Mouse (Mus musculus): ENCODE measurements around the gene Pamr1.

The Pamr1 gene

DNA sequence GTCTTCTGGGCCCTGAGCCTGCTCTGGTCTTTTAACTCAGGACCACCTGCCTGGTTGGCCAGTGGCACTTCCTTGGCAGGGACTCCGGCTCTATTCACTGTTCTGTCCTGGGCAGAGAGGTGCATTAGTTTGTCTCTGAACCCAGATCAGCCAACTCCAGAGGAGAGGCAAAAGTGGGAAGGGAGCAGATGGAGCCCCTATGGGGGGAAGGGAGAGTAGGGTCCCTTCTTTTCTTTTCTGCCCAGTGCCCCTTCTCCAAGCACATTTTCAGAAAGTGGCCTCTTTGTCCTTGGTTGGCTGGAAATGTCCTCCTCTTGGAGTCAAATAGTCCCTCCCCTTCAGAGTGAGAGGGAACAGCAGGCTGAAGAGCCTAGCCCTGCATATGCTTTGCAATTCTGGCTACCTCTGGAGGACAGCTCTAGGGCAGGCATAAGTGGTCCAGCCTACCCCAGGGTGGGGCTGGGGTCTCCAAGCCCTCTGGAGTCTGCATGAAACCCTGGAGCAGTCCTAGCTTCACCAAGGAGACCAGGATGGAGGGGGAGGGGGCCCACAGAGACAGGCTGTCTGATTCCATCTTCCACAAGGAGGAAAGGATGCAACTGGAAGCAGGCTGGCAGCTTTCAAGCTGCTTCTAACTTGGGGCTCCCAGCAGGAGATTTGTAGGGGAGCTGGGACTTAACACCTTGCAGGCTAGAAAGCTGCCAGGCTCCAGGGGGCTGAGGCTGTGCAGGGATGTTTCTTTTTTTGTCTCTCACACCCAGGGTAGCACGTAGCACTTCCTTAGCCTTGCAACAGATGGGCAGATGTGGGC, 49.3 kb downstream of the Pamr1 start:
- in situ Hi-C loops (cut with MboI, MseI) = no loop called here

DNA sequence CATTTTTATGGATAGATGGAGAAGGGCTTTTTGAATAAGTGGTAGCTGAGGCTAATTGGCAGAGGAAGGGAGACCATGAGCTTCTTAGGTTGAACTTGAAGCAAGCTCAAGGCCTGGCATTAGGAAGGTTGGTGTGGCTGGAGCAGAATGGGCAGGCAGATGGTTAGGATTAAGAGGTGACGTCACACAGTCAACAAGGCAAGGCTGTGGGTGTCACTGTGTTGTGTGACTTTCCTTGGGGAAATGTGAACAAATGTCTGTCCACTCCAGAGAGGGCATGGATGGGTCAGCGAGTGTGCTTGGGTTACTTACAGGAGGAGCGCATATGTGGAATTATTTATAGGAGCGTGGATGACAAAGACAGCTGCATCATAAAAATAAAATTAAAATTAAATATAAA, 50.7 kb downstream of the Pamr1 start:
- in situ Hi-C loops (cut with MboI, MseI) = no loop called here

DNA sequence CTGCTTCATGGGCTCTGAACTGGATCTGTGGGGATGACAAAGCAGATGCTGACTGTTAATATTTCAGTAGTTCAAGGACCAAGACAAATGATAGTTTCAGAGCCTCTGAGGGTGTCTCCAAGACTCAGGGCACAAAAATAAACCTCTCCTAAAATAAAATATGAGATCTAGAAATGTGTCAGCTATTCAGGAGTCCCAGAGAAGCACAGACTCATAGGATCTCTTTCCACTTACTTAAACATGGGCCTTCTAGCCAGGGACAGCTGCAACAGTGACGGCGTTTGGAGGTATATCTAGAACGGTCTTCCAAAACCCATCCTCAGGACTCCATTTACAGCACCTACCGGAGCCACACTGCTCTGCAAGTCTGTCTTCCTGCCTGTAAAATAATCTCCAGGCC, 60.7 kb downstream of the Pamr1 start:
- in situ Hi-C loops (cut with MboI, MseI) = no loop called here

DNA sequence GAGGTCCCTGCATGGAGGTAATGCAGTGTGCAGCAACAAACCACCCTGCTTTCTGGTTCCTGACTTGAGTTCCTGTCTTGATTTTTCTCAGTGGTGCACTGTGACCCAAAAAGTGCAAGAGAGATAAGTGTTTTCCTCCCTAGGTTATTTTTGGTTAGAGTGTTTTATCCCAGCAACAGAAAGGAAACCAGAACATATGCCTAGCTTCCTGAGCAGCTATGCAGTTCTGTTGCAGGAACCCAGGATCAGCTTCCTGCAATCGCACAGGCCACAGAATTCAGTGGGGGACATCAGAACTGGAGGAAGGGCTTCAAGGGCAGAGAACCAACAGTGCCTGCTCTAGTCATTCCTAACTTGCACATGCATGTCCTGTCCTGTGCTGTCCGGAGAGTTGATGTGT, 66.8 kb downstream of the Pamr1 start:
- in situ Hi-C loops (cut with MboI, MseI) = no loop called here

DNA sequence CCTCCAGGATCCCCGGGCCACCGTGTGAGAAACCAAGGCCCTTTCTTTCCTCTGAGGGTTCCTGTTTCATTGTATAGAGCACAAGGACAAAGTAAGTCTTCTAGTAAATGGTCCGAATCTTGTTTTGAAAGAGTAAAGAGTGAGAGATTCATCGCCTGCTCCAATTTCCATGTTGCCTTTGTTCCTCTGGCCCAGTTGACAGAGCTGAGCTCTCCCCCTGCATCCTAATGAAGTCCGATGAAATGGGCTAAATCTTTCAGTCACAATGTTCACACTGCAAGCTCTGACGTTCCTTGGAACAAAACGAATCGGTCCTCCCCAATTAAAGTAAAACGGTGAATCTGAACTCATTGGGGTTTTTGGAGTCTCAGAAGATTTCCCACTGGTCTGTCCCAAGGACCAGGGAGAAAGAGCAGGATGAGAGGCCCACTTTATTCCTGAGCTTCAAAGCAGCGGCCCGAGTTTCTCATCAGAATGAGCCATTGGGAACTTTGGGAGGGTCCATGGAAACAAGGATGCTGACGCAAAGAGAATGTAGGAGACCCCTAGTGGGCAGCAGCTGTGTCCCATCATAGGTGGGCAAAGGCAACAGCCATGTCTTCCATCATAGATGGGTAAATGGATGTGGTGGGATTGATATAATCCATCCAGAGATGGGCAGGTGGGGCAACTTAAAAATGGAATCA, 71.1 kb downstream of the Pamr1 start:
- in situ Hi-C loops (cut with MboI, MseI) = no loop called here

DNA sequence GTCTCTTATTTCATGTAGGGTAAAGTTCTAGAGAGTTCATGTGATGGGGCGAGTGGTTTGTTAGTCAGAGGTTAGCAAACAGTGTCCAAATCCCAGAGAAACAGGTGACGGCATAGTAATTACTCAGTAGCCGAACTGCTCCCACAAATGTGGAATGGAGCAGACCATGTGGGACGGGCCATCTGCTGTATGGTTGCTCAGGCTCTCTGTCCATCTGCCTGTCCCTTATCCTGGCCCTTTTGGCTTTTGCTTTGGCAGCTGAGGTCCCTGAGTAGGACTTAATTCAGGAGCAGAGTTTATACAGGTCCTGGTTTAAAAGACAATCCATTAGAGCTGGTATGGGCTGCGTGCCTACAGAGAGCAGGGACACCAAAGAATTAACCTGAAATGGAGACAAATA, 72.4 kb downstream of the Pamr1 start:
- in situ Hi-C loops (cut with MboI, MseI) = no loop called here

DNA sequence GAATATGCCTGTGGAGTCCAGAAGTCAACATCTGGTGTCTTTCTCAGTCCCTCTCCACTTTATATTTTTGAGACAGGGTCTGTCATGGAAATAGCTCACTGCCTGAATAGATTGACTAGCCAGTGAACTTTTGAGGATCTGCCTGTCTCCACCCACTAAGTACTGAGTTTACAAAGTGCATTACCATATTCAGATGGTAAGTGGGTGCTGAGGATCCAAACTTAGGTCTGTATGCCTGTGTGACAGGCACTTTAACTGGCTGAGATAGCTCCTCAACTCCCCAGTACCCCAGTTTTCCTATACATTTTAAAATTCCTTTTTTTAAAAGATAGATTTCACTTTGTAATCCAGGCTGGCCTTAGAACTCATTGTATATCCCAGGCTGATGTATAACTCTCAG, 73.1 kb downstream of the Pamr1 start:
- in situ Hi-C loops (cut with MboI, MseI) = no loop called here

DNA sequence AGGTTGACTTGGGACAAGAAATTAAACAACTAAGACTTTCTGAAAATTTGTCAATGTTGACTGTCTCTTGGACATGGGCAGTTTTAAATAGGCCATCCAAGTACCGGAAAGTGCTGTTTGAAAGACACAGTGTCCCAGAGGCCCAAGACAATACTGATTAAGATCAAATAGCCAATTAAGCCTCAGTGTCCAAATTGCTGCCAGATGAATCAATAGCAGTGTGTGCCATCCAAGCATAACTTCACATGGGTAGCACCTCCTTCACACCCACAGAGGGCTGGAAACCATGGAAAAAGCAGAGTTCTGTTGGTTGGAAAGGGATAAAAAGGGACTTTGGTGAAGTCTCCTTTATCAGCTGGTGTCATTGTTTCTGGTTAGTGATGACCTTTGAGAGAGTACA, 74.7 kb downstream of the Pamr1 start:
- in situ Hi-C loops (cut with MboI, MseI) = no loop called here

DNA sequence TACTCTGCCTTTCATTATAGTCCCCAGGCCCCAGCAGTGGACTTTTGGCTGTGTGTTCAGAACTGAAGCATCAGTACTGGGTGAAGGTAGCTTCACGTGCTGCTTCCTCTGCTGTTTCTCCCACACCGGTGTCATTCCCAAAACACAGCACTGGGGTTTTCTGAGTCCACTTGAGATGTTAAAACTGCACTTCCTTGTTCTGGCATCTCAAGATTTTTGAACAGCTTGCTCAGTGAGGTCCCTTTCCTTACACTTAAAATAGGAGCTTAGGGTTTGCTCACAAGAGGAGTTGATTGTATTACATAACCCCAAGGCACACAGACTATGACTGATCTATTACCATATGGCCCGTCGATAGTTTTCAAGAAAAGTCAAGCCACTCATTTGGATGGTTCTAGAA, 82.5 kb downstream of the Pamr1 start:
- in situ Hi-C loops (cut with MboI, MseI) = no loop called here

DNA sequence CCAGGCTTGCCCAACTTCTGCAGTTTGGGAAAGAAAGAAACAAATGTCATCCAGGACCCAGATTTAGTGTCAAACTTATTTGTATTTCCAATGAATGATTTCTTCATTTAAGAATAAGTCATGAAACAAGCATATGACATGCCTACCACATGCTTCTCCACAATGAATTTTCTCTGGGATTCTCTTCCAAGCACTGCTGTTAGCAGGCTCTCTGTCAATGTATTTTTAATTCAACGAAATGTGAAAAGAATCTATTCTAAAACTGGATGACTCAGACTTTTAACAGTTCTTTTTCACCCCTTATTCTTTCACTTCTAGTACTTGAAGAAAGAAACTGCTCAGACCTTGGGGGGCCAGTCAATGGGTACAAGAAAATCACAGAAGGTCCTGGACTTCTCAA, 84.2 kb downstream of the Pamr1 start:
- in situ Hi-C loops (cut with MboI, MseI) = no loop called here

DNA sequence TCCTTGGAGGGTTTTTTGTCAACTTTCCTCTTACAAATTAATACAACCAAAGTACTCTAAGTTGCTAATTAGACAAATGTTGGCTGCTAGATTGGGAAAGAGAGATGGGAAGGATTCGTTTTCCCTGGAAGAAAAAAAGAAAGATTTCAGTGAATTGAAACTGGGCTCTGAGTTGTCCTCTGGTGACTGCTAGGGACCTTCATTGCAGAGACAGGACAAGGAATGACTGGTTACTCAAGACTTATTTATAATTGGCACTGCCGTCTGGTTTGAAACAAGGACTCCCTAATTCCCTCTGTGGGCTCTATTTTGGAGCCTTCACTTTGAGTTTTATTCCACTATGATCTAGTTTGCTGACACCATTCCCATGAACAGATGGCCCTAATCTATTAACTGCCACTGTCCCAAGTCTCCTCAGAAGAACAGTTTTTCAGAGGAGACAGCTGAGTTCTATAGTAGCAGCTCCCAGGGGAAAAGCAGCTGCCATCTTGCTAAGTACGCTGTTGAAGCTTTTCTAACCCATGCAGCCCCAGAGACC, 85.8 kb downstream of the Pamr1 start:
- in situ Hi-C loops (cut with MboI, MseI) = no loop called here

DNA sequence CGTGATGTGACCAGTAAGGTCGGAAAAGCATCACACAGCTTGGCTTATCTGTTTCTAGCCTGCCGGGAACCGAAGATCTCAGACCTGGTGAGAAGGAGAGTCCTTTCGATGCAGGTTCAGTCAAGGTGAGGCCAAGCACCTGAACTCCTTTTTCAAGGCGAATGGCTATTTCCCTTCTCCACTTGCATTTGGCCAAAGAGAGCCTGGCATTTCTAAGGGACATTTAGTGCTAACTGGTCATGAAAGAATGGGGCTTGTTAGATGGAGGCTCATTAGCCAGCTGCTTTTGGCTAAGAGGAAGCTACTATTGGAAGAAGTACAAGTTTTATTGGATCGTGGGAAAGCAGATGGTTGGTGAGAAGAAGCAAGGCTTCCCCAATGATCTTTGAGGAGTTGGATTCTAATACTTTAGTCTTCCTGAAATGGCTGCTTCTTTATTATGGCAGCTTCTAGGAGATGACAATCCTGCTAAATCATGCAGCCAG, 86.3 kb downstream of the Pamr1 start:
- in situ Hi-C loops (cut with MboI, MseI) = no loop called here

DNA sequence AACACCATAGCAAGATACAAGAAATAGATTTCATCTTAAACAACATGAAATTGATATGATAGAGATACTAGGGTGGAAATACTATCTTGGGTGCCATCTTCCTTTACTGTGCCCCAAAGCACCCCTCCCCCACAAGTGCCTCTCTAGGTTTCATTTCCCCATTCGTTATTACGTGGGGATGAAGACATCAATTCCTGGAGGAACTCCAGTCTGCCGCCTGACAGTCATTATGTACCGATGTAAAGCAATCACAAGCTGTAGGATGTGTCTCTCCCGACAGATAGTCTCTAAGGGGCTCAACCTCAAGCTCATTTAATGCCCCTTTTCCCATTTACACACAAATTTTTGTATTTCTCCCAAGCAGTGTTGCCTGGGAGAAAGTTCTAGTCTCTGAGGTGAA, 88.3 kb downstream of the Pamr1 start:
- in situ Hi-C loops (cut with MboI, MseI) = no loop called here

DNA sequence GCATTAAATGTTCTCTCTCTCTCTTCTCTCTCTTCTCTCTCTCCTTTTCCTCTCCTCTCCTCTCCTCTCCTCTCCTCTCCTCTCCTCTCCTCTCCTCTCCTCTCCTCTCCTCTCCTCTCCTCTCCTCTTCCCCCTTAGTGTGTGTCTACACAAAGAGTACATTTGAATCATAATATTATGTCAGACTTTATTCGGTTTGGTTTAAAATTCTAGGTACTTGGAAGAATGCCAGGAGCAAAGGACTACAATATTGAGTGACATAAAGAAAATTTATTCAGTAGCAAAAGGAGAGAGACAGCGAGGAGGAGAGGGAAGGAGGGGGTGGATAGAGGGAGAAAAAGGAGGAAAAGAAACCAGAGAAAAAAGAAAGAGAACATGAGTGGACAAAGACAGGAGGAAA, 88.9 kb downstream of the Pamr1 start:
- in situ Hi-C loops (cut with MboI, MseI) = no loop called here

DNA sequence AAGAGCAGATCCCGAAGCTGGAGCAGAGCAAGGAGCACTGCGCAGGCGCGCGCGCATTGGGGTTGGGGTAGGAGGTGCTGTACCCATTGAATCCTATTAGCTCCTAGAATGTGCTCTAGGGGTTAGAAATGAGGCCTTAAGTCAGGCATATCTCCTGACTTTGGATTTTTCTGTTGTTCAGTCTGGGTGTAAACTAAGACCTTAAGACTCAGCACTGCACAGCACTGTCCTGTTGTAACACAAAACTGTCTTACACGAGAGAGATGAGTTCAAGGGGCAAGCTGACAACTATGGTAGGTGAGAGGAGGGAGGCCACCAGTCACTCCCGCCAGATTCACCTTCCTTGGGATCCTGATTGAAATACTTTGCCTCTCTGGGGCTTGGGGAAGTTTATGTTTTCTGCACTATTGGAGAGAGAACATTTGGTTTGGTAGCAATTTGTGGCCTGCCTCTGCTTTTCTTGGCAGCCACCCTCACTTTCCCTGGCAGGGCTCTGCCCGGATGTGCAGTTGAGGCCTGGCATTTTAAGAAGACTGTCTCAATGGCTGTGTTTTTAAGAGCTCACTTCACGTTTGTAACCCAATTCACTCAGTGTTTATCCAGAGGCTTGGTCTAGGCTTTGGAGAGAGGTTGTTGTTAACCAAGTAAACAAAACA, 99.2 kb downstream of the Pamr1 start:
- in situ Hi-C loops (cut with MboI, MseI) = loop anchor here (10.0 kb wide), 2 partner anchors 394 to 1826 kb away; no protein-coding TSS in a partner anchor

DNA sequence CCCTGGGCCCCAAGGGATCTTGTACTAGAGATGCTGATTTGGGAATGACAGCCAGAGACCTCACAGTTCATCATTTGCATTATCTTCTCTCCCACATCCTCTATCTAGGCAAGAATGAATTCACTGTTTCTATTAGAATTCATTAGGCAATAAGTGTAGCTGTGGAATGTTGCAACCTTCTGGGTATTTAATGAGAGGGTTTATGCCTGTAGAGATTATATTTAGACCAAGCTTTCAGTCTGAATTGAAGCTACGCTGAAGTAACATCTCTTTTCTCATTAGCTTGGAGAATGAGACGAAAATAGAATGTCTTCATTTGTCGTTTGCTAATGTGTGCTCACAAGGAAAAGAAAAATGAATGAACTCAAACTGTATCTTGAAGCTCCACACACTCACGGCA, 100.5 kb downstream of the Pamr1 start:
- in situ Hi-C loops (cut with MboI, MseI) = no loop called here

DNA sequence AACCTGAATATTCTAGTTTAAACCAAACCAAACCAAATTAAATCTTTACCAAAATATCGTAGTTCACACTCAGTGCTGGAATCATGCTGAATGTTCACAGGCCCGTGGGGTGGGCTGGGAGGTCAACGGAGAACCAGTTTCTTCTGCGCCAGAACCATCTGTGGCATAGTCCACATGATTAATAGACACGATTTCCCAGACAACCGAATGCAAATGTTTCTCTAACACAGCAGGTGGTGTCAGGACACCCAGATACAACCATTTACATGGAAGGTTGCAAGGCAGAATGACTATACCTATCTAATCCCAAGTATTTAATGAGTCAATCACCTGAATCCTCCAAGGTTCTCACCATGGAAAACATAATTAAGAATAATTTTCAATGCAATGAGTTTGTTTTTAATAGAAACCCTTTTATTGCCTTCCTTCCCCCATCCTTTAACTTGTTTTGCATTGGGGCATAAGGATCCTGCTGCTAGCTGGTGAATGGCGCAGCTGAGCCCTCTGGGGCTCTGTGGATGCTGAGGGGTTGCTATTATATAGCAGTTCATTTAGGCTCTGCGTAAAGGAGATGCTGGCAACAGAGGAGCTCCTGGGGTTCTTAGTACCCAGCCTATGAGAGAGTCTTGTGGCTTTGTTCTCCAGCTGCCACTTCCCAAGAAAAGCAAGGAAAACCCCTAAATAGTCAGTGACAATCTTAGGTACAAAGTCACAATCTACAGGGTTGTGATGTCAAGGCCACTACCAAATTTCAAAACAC, 106.3 kb downstream of the Pamr1 start:
- in situ Hi-C loops (cut with MboI, MseI) = no loop called here

DNA sequence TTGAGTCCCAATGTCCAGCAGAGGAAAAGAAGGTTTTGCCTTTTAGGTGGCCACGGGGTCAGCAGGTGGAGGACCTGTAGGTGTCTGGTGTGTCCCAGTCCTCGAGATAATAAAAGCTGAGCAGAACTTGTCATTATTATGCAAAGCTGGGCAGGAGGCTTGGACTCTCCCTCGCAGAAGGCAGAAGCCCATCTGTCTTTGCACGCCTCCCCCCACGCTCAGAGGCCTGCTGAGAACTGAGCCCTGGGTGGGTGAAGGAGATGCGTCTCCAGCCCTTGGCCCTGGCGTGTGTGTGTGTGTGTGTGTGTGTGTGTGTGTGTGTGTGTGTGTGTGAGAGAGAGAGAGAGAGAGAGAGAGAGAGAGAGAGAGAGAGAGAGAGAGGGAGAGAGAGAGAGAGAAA, 107.9 kb downstream of the Pamr1 start:
- in situ Hi-C loops (cut with MboI, MseI) = no loop called here

DNA sequence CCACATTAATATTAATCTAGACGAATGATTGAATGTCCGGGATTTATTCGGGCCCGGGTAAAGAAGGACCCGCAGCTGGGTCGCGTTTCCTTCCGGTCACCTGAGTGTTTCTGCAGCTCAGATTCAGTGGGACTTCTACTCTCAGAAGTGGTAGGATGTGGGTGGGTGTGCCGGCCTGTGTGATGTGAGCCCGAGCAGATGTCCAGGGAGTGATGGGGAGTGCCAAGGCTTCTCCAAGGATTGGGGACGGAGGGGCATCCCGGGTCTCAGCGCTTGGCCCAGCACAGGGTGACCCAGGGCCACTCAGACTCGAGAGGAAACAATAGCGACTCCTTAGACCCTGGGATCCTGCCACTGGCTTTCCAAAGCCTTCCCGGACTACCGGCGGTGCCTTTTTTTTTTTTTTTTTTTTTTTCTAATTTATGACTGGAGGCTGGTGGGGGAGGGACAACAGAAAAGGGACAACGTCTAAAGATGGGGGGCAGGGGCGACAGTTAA, 108.4 kb downstream of the Pamr1 start, which contains the start of gene Slc1a2:
Gene Slc1a2, plus strand, starts transcription at position 497 of the 498 bp plus-strand sequence.
- in situ Hi-C loops (cut with MboI, MseI) = no loop called here

DNA sequence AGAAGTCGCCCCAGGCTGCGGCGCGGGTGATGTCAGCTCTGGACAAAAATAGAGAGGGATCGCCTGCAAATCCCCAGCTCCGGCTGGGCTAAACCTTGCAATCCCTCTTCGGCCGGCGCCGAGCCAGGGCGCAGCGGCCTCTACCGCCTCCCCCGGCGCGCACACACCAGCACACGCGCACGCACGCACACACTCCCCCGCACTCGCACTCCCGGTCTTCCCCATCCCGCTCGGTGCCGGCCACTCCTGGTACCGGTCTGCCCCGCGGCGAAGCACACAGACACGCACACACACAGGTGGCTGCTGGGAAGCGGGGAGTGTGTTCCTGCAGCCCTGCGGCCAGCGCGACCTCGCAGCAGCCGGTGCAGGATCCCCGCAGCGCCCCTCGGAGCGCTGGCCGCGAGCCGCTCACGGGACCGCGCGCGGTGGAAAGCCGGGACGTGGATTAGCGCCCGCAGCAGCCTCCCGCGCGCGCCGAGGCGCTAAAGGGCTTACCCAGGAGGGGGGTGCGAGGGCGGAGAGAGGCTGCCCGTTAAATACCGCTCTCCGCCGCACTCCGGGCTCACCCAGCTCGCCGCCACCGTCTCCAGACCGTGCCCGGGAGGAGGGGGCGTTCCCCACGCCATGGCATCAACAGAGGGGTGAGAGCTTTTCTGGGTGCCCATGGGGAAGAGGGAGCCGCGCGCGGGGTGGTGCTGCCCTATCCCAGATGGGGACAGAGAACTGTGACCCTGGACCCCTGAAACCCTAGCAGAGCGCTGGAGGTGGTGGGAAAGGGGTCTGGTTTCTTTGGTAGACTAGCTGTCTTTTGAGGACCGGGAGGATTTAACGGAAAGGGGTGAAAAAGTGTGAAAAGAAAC, 109.1 kb downstream of the Pamr1 start:
- in situ Hi-C loops (cut with MboI, MseI) = no loop called here

DNA sequence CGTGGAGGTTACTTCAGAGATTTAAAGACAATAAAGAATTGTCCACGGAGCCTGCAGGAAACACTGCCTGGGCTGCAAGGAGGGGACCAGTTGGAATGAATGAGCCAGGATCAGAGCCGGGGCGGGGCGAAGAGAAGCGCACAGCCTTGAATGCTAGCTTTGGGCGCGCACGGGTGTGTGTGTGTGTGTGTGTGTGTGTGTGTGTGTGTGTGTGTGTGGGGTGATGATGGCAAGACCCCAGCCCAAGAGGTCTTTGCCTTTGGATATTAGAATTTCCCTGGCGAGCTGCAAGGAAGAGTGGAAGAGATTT, 109.7 kb downstream of the Pamr1 start:
- in situ Hi-C loops (cut with MboI, MseI) = no loop called here

Data from T-helper 2 cell (primary cell).